Mouse (Mus musculus) embryo, embryonic 9.5 days (tissue): ENCODE results near the gene Ube2s.
"Not testable (repeated sequence)": the region's sequence is repeated elsewhere in the genome, so short reads cannot be mapped to it uniquely, and the experiment has no call there.

Experiments
- DNase-seq: peaks from one replicate; pipeline ENCODE4 v3.0.0-alpha.2; 2017; ENCODE audit errors: extremely low spot score

The Ube2s gene

DNA sequence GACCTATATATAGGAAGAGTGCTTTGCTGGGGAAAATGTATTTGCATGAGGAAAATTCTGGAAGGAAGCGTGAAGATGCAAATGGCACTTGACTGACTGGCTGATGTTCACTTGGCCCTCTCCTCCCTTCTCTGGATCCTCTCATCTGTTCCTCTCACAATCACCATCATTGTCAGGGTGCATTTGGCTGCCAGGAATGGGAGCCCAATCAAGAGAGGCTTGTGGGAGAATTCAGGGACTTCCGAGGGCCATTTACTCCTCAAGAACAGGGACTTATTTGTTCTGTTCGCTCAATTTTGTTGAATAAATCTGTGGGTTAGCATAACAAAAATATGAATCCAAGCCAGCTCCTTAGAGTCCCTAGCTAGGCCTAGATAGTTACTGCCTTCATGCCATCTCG is 9.3 kb upstream of the Ube2s start:
- no peak for DNase-seq

DNA sequence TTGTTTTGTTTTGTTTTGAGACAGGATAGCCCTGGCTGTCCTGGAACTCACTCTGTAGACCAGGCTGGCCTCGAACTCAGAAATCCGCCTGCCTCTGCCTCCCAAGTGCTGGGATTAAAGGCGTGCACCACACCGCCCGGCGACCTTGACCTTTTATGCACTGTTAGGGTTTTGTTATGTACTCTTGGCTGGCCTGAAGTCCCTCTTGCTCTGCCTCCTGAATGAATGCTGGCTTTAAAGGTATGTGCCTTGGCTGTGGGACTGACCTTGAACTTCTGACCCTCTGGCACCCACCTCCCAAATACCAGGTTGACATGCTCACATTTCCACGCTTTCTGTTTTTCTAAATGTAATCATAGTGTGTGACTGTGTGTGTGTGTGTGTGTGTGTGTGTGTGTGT is 8.5 kb upstream of the Ube2s start:
- not testable (repeated sequence) for DNase-seq

DNA sequence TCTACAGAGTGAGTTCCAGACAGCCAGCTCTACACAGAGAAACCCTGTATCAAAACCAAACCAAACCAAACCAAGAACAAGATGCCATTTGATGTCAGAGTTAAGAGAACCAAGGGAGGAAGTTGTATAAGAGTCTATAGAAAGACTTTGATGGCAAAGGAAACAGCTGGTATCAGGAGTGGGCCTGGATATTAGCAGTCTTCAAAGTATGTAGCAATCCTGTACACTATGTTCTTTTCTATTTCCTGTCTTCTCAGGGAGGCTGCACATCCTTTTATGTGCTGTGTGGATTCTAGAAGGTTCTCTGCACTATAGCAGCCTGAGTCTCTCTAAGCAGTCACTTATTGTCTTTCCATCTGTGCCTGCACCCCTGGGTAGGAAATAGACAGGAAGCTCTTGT is 4.2 kb upstream of the Ube2s start:
- DNase-seq: no peak

DNA sequence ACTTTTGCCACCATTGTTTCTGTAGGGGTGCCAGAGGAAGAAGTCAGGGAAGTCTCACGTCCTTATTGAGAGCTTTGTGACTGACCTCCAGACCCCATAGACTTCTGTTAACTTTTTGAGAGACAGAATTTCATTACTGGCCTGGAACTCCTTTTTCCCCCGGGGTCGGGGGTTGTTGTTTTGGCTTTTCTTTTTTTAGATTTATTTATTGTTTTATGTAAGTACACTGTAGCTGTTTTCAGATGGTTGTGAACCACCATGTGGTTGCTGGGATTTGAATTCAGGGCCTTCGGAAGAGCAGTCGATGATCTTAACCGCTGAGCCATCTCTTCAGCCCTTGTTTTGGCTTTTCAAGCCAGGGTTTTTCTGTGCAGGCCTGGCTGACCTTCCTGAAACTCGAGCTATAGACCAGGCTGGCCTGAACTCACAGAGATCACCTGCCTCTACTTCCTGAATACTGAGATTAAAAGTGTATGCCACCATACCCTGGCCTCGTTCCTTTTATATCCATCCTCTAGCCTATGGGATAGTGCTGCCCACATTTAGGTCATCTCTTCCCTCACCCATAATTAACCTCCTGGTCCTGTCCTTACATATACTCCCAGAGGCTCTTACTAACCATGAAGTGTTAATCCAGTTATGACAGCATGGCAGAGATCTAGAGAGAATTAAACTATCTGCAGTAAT is 858 bp upstream of the Ube2s start:
- DNase-seq: no peak

DNA sequence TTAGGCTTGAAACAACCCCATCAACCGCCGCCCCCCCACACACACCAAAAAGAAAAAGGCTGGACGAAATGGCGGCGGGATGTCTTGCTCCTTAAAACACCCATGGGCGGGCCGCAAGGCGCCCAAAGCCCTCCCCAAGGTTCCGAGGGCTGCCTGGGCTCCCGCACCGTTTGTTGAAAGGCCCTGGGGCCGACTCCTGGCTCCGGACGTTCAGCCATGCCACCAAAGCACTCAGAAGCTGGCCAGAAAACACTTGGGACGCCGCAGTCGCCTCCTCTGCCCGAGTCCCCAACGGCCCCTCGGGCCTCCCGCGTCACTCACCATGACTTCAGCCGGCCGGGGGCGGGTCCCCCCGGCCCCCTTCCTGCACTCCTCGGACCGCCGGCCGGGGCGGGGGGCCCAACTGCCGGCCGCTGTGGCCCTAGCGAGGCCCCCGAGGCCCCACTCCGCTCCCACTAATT is 518 bp downstream of the Ube2s start:
- no peak for DNase-seq

DNA sequence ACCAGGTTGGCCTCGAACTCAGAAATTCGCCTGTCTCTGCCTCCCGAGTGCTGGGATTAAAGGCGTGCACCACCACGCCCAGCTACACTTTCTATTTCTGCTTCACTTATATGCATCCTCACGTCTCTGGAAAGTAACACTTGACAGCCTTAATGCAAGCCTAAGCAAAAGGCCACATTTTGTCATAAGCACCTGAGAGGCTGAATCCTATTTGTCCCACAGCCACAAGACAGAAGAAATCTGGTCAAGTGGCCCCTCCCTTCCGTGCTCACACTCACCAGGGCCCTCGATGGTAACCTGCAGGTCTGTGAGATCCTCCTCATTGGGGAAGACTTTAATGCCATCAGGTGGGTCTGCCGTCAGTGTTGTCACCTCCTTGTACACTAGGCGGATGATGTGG is 1.3 kb downstream of the Ube2s start:
- DNase-seq: not testable (repeated sequence)

DNA sequence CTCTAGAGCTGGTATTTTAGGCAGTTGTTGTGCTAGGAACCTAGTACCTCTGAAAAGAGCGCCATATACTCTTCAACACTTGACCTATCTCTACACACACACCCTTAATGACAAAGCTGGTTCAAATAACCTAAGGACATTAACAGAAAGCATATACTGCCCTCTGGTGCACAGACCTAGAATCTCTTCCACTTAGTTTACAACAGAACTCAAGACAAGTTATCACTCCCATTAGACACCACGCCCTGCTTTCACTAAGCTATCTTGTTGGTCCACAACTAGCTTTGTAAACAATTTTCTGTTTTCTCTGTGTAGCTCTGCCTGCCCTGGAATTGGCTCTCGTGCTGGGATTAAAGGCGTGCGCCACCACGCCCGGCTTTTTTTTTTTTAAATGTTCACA is 5.7 kb downstream of the Ube2s start:
- DNase-seq: peak; percentile 42

DNA sequence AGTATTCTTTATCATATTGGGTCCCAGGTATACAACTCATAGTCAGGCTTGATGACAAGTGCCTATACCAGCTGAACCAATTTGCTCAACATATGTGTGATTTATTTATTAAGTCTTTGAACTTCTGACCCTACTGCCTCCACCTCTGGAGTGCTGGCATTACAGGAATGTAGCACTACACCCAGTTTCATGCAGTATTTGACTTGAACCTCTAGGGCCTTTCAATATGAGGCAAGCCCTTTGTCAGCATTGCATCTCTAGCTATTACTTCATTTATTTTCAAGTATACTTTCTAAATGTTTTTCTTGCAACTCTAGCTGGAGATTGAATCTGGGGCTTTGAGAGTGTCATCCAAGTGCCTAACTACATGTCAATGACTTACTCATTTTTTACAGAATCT is 10.1 kb downstream of the Ube2s start:
- DNase-seq: no peak

DNA sequence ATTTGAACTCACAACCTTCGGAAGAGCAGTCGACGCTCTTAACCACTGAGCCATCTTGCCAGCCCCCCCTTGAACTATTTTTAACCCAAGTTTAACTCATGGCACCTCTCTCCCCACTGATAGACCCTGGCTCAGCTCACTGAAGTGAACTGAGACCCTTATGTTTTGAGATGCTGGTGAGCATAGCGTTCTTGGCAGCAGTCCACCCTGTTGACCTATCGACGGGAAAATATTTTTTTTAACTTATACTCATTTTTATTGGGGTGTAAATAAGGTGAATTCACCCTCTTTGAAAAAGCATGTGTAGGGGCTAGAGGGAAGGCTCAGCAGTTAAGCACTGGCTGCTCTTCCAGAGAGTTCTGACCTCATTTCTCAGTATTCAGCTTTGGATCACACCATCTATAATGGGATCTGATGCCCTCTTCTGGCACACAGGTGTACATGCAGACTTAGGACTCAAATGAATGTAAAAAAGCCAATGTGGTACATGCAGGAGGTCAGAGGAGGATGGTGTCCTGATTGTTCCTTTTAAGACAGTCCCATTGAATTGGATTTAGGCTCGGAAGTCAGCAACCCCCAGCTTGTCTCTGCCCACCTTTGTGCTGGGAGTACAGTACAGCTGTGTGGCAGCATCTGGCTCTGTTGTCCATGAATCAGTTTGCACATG is 16.5 kb downstream of the Ube2s start:
- peak; percentile 54 for DNase-seq

DNA sequence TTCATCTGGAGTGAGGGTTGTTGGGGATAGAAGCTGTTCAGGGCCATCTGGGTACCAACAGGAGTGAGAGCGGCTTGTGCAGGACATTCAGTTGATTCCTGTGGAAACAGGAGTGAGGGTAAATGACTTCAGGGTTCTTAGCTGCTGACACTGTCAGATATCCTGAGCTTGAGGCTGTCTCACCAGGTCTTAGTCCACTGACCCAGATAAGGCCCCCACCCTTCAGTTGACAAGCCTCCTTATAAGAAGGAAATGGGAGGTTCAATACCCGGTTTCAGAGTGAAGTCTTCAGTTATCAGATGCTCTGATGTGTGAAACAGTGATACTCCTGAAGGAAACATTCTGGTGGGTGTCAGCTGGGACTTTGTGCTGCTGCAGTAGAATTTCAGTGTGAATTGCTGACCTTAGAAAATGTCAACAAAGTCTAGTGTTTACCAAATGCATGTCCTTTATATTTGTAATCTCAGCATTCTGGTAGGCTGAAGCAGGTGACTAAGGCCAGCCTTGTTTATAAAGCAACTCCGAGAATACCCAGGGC is 17.7 kb downstream of the Ube2s start:
- no peak for DNase-seq

DNA sequence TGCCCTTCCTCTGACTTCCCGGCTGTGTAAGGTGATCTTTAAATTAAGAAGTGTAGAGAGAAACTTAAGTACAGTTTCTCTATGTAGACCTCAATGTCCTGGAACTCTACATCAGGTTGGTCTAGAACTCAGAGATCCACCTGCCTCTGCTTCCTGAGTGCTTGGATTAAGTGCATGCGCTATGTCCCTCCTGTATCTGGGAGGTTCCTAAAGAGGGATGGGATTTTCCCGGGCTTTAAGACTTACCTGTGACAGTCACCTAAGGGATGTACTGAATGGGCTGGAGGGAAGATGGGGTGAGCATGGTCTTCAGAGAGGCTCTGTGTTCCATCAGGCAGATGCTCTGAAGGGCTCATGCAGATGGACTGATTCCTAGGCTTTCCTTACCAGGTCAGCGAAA is 18.7 kb downstream of the Ube2s start:
- no peak for DNase-seq

DNA sequence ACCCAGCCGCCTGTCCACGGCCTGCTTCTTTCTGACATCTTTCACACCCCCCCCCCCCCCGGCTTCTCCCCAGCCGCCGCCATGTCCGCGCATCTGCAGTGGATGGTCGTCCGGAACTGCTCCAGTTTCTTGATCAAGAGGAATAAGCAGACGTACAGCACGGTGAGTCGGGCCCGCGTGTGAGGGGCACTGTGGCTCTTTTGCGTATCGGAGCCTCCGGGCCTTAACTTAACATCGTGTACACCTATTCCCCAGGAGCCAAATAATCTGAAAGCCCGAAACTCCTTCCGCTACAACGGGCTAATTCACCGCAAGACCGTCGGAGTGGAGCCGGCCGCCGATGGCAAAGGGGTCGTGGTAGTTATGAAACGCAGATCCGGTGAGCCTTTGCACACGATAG is 19.1 kb downstream of the Ube2s start:
- not testable (repeated sequence) for DNase-seq

DNA sequence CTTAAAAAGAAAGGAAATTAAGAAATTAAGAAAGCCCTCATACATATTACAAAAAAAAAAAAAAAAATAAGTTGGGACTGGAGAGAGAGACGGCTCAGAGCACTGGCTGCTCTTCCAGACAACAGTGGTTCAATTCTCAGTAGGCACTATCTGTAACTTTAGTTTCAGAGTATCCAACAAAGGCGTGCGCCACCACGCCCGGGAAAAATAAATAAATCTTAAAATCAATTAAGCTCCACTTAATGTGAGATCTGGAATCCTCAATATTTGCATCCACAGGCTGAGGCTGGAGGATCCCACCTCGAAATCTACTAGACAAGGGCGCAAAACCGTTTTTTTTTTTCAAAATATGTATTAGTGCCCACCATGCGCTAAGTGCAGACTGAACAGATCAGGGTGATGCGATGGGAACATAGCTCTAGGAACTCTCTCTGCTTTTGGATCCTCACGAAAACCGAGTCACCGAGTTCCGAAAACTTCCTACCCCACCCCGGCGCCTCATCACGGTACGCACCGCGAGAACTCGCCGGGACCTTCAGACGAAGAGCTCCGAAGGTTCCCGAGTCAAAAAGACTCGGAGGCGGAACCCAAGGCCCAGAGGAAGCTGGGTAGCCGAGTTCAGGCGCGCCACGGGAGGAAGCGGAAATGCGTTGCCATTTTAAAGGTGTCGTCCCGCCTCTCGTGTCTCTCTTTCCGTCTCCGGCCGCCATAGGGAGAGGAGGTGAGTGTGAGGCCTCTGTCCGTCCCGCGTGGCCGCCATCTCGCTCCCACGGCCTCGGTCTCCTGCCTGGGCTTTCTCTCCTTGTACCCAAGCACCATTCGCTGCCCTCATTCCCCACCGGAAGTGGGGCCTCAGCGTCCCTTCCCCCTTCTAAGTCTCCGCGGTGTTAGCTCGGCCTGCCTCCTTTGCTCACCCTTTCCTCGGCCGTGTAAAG is 19.8 kb downstream of the Ube2s start, which contains the start of gene Rpl28:
Rpl28 (plus strand) TSS at position 597 of the 935 bp plus-strand sequence.
- peak; percentile 94 for DNase-seq

DNA sequence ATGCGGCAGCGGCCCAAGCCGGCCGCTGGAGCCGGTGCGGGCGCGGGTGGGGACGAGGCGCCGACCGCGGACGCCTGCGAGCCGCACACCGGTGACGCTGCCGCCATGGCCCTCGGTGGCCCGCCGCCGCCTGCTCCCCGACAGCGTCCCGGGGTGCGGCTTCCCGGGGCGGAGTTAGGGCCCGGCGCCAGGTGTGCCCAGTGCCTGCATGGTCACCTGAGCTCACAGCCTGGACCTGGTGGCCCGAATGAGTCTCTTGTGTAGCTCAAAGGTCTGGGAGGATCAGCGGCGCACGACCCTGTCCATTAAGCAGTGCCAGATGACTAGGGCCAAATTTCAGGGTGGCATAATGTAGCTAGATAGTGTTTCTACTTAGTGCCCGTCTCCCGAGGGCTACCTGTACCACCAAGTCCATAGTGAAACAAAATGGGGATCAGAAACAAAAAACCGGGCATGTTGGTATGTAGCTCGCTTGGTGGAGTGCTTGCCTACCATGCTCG is 22.9 kb downstream of the Ube2s start, which contains the start of gene Tmem238:
Tmem238 (minus strand) TSS at position 221 of the 500 bp plus-strand sequence.
- DNase-seq: peak; percentile 42

DNA sequence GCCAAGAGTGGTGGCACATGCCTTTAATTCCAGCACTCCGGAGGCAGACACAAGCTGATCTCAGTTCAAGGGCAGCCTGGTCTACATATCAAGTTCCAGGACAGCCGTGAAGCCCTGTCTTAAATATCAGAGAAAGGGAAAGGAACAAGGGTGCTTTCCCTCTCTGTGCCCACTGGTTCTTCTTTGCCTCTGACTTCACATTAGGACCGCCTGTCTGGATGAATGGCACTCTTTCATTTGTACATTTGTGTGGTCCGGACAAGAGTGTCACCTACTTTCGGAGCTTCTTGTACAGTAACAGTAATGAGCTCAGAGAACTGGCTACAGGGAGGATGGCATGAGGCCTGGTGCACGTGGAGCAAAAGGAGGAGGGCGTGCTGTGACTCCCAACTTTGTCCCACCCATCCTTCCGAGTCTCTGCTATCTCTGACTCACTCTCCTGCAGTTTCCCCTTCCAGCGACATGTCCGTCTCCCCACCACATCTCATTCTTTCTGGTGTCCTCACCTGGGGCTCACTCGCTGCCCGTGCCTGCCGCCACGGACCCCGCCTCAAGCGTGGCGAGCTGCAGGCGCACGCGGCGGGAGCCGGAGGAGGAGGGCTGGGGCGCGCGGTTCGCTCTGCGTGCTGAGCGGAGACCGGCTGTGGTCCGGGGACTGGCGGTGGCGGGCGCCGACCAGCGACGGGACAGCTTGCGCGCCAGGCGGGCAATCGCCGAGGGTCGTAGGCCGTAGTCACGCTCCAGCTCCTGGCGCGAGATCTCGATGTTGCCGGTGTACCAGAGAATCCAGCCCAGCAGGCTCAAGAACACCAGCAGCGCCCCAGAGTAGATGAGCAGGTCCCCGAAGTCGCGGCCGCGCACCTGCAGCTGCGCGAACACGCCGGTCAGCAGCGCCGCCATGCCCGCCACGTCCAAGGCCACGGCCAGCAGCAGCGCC is 23.6 kb downstream of the Ube2s start:
- DNase-seq: peak; percentile 75

DNA sequence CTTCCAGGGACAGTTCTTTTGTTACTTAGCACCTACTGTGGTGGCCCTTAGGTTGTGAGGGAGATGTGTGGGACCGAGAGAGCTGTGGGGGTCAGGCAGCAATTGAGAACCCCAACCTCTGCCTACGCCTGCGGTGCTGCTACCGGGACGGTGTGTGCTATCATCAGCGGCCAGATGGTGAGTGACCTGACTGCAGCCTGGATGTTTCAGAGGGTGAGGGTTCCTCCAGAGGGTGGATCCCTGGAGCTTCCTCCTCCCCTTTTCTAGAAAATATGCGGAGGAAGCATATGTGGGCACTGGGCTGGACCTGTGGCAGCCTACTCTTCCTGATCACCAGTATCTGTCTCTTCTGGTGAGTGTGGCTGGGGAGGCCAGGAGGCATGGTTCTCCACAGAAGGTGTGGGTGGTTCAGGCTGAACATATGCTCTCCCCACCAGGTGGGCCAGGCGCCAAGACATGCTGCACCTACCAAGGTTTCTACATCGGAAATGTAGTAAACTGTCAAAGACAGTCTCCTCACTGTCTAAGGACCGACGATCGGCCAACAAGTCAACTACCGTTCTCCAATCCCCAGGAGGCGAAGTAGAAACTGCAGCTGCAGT is 28.6 kb downstream of the Ube2s start:
- DNase-seq: no peak

DNA sequence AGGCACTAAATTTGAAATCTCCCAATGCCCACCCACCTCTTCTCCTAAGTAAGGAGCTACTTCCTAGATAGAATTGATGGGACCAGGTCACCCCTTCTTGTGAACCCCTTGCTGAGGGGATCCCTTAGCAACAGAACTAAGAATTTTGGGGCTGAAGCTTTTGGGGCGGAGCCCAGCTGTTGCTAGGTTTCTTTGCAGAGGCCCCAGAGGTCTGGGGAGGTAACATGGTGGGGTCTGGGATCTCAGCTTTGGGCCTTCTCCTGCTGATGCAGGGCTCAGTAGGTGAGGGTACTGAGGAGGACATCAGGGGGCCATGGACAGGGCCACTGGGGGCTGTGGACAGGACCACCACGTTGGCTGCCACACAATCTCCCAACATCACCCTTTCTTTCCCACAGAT is 29.6 kb downstream of the Ube2s start, which contains the start of the genes Il11 and Tmem190:
Il11 (minus strand) TSS at position 101 of the 400 bp plus-strand sequence.
Tmem190 (plus strand) TSS at position 179 of the 400 bp plus-strand sequence.
- no peak for DNase-seq

DNA sequence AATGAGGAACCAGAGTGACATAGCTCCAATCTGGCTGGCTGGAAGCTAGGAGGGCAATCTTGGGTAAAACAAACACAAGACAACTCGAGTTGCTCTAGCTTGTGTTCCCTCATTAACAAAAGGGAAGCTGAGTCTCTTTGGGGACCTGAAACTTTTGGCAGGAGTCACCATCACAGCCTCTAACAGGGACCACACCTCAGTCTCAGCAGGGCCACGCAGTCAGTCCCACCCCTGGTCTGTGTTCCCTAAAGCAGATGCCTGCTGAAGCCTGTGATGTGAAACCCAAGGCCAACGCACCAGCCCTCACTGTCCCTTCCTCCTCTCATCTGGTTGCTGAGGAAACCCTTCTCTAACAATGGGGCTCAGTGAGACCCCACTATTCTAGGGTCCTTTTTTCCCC is 30.3 kb downstream of the Ube2s start:
- DNase-seq: no peak

DNA sequence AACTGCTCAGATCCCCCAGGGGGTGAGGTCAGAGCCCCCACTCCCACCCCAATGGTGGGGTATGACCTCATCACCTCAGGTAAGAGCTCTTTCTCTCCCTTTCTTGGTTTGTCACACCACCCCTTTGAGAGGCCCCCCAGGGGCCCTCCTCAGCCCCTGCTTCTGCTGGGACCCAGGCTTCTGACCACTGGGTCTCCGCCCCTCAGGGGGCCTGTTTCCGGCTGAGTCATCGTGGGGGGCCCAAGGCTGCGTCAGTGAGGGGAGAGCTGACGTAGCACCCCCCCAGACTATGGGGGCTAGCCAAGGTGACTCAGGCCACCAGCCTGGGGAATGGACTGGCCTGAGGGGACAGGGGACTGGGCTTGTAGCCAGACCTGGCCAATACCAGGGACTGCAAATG is 32.5 kb downstream of the Ube2s start:
- no peak for DNase-seq
